Mouse (Mus musculus): Measurements from ENCODE around the gene Marveld3. TPM values are rescaled to one million over a fixed set of nuclear protein-coding genes. Genes with fewer than 3 reads are reported as not detected.

The Marveld3 gene
- polyA plus RNA-seq, 1 experiment from 2014 or later, result 1.7 TPM

DNA sequence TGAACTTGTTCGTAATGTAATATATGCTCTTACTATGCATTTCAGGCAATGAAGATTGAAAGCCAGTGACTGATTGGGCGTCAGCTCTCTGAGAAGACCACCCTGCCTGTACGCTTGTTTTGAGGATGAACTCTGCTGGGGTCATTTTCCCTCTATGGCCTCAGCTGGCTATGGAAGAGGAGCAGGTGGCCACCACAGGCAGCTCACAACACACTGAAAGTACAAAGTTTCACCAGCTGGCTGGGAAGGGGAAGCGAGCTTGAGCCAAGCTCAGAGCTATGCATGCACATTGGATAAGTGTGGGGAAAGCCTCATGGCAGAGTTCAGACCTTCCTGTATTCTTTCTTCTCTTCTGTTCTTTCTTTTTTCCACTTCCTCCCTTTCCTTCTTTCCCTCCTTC lies 2.9 kb downstream of the Marveld3 start:
- Histone ChIP-seq H3K9ac (no peak overlapping the region), H3K9me3 (no peaks in the 10 kb centered on the region), H3K27ac (no peak overlapping the region), H3K4me1 (peaks cover 39% of the 10 kb centered on the region), H3K4me2 (no peak overlapping the region), H3K36me3 (replicated peaks) (no peaks in the 10 kb centered on the region), H3K4me3 (replicated peaks) (no peak overlapping the region), H3K27me3 (peaks cover 42% of the 10 kb centered on the region)
- no peak for ATAC-seq (ENCODE audit: low FRiP score)
- 85% methylated on average over 4 of the region's 4 CpGs for WGBS

- H3K9me3 ChIP-seq, result no peaks in the 10 kb centered on the region
- peaks cover 37% of the 10 kb centered on the region for H3K27me3 ChIP-seq
- 27% methylated on average over 12 of the region's 12 CpGs for WGBS
- H3K36me3 ChIP-seq (replicated peaks), result no peaks in the 10 kb centered on the region
- 0 out of 2 replicates have a peak overlapping the region, but pooled peaks have one; percentile 46 for H3K27ac ChIP-seq
- H3K4me1 ChIP-seq, result peaks cover 41% of the 10 kb centered on the region
- no peak overlapping the region for H3K4me3 ChIP-seq (replicated peaks)
- no peak for ATAC-seq (ENCODE audit: low FRiP score)
- H3K9ac ChIP-seq, result no peak overlapping the region
- H3K4me2 ChIP-seq, result no peak overlapping the region
Observed at GRCm38 (mm10) chr8:109958036-109958655, 3.9 kb downstream of the Marveld3 start.

DNA sequence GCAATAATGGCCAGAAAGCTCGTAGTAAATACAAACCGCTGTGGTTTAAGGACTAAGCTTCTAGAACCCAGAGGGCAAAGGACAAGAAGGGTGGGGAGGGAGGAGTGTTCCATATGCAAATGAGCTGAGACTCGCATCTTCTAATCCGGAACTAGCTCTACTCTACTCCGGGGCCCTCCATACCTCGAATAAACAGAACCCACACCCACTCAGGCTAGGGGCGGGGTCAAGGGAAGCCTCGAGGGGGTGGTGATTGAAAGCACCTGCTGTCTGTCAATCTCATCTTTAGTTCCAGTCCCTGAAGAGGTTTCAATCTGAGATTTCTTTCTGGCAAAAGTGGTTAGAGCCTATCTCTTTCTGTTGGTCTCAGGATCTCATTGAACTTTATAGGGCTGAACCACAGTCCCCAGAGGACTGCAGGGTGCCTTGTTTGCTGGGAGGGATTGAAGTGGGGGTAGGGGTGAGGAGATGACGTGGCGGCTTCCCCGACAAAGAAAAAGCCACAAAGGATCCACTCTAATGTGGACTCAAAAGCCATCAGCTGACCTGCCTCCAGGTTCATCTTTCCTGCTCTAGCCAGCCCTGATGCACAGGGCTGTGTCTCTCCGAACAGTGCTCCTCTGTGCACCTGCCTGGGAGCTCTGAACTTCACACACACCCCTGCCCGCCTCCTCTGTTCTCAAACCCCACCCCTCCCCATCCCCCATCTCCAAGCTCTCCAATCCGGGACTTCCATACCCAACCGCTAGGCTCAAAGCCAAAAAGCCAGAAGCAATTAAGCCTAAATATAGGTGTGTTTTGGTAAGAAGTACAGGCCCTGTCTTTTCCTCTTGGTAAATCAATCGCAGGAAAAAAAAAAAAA lies 4.6 kb downstream of the Marveld3 start:
- Histone ChIP-seq H3K4me2 (peak overlapping the region; percentile 42), H3K27ac (0 out of 2 replicates have a peak overlapping the region, but pooled peaks have one; percentile 9), H3K4me3 (replicated peaks) (no peak overlapping the region), H3K36me3 (replicated peaks) (no peaks in the 10 kb centered on the region), H3K4me1 (peaks cover 42% of the 10 kb centered on the region), H3K9ac (no peak overlapping the region), H3K9me3 (no peaks in the 10 kb centered on the region), H3K27me3 (peaks cover 30% of the 10 kb centered on the region)
- peak; percentile 49; the same call in 1 of the 2 replicates for ATAC-seq (ENCODE audit: low FRiP score)
- 5% methylated on average over 16 of the region's 16 CpGs for WGBS

- Histone ChIP-seq H3K9ac (no peak overlapping the region), H3K4me3 (replicated peaks) (no peak overlapping the region), H3K4me1 (peaks cover 44% of the 10 kb centered on the region), H3K4me2 (0 out of 2 replicates have a peak overlapping the region, but pooled peaks have one; percentile 1), H3K27ac (0 out of 2 replicates have a peak overlapping the region, but pooled peaks have one; percentile 31), H3K27me3 (peaks cover 3% of the 10 kb centered on the region; the same call in 1 of the 2 replicates), H3K9me3 (no peaks in the 10 kb centered on the region), H3K36me3 (replicated peaks) (no peaks in the 10 kb centered on the region)
- 40% methylated on average over 13 of the region's 13 CpGs for WGBS
- ATAC-seq (ENCODE audit: low FRiP score), result peak; percentile 70
Observed at GRCm38 (mm10) chr8:109954486-109954948, 7.5 kb downstream of the Marveld3 start.

- no peak overlapping the region for H3K27ac ChIP-seq
- no peak for ATAC-seq (ENCODE audit: low FRiP score)
Observed at GRCm38 (mm10) chr8:109952171-109952570, 9.8 kb downstream of the Marveld3 start.

DNA sequence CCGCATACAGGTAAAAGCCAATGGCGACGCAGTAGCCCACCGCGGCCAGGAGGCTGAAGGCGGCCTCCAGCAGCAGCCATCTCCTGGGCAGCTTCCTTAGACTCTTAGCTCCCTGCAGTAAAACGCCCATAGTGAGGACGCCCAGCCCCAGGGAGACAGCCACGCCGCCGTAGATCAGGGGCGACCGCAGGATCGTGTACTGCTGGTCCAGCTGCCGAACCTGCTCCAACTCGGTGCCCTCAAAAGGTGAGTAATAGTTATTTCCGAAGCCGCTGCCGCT lies 13.8 kb downstream of the Marveld3 start:
- Histone ChIP-seq H3K27ac (no peak overlapping the region), H3K4me2 (peak overlapping the region; percentile 70), H3K27me3 (peaks cover 16% of the 10 kb centered on the region; the same call in 1 of the 2 replicates), H3K4me1 (peaks cover 28% of the 10 kb centered on the region), H3K9ac (peak overlapping the region; percentile 26; the same call in 1 of the 2 replicates), H3K36me3 (replicated peaks) (peaks cover 9% of the 10 kb centered on the region; the same call in 1 of the 2 replicates), H3K4me3 (replicated peaks) (peak overlapping the region; percentile 42), H3K9me3 (no peaks in the 10 kb centered on the region)
- ATAC-seq (ENCODE audit: low FRiP score), result 0 out of 2 replicates have a peak, but pooled peaks have one; percentile 58
- 6% methylated on average over 19 of the region's 19 CpGs for WGBS

More at GRCm38 (mm10) chr8:109952171-109952570, 9.8 kb downstream of the Marveld3 start:
- WGBS, result 77% methylated on average over 7 of the region's 7 CpGs
- Histone ChIP-seq H3K4me1 (peaks cover 43% of the 10 kb centered on the region), H3K36me3 (replicated peaks) (no peaks in the 10 kb centered on the region), H3K4me3 (replicated peaks) (no peak overlapping the region), H3K4me2 (no peak overlapping the region), H3K9ac (no peak overlapping the region), H3K27me3 (peaks cover 16% of the 10 kb centered on the region; the same call in 1 of the 2 replicates), H3K9me3 (no peaks in the 10 kb centered on the region)

DNA sequence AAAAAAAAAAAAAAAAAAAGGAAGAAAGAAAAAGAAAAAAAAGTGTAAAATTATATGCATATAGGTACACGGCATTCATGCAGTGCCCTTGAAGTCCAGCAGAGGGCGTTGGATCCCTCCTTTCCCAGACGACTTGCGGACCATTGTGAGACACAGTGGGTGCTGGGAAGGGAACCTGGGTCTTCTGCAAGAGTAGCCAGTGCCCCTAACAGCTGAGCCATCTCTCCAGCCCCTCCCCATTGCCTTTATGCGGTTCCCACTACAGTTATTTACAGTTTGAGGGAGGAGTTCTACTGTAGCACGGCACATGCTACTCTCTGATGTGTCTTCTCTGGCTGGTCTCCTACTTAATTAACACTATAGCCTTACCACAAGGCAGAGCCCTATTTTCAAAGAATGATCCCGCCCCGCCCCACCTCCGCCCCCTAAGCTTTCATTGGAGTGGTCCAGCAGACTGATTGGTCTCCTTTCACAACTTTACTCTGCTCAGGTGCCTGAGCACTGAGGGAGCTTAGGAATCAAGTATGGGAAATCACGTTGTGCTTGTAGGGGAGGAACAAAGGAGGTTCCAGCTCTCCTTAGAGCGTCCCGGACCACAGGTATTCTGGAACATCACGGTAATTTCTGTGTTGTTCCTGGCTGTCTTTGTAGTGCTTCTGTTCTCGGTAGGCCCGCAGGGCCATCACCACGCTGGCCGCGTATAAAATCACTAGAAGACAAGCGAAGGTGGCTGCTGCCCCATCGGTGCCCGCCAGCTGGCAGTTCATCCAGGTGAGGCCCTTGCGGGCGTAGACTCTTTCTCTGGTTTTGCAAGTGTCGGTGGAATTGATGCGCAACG lies 14.3 kb downstream of the Marveld3 start:
- ATAC-seq (ENCODE audit: low FRiP score), result peak; percentile 65
- Histone ChIP-seq H3K4me2 (peak overlapping the region; percentile 70), H3K27ac (no peak overlapping the region), H3K9me3 (no peaks in the 10 kb centered on the region), H3K4me3 (replicated peaks) (peak overlapping the region; percentile 42), H3K9ac (peak overlapping the region; percentile 26; the same call in 1 of the 2 replicates), H3K27me3 (peaks cover 16% of the 10 kb centered on the region; the same call in 1 of the 2 replicates), H3K36me3 (replicated peaks) (peaks cover 13% of the 10 kb centered on the region; the same call in 1 of the 2 replicates), H3K4me1 (peaks cover 28% of the 10 kb centered on the region)
- 2% methylated on average over 26 of the region's 26 CpGs for WGBS

GRCm38 (mm10) chr8:109946272-109946671 lies 15.7 kb downstream of the Marveld3 start:
- no peak for ATAC-seq (ENCODE audit: low FRiP score)

DNA sequence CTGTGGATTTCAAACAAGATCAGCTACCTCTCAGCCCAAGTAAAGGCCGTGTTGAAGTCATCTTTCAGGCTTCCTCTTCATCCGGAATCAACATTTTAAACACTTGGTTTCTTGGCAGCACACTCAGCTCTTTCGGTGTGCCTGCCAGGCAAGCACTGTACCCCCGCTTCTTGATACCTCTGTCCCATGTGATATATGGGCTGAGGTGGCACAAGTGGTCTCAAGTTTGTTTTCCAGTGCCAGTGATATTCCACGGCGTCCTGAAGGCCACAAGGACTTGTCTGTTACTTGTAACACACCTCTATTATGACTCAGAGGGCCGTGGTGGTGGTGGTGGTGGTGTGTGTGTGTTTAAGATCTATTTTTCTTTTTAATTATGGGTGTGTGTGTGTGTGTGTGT lies 16.3 kb downstream of the Marveld3 start:
- H3K9ac ChIP-seq, result no peak overlapping the region
- no peak overlapping the region for H3K4me2 ChIP-seq
- no peaks in the 10 kb centered on the region for H3K9me3 ChIP-seq
- WGBS, result 88% methylated on average over 7 of the region's 7 CpGs
- H3K27me3 ChIP-seq, result peaks cover 16% of the 10 kb centered on the region; the same call in 1 of the 2 replicates
- ATAC-seq (ENCODE audit: low FRiP score), result no peak
- no peak overlapping the region for H3K4me3 ChIP-seq (replicated peaks)
- H3K27ac ChIP-seq, result no peak overlapping the region
- H3K4me1 ChIP-seq, result peaks cover 13% of the 10 kb centered on the region
- peaks cover 23% of the 10 kb centered on the region for H3K36me3 ChIP-seq (replicated peaks)

More at GRCm38 (mm10) chr8:109946272-109946671, 15.7 kb downstream of the Marveld3 start:
- H3K9ac ChIP-seq, result no peak overlapping the region
- WGBS, result 89% methylated on average over 7 of the region's 7 CpGs
- peaks cover 16% of the 10 kb centered on the region; the same call in 1 of the 2 replicates for H3K27me3 ChIP-seq
- no peak overlapping the region for H3K4me2 ChIP-seq
- peaks cover 18% of the 10 kb centered on the region for H3K36me3 ChIP-seq (replicated peaks)
- peaks cover 15% of the 10 kb centered on the region for H3K4me1 ChIP-seq
- H3K4me3 ChIP-seq (replicated peaks), result no peak overlapping the region
- H3K27ac ChIP-seq, result no peak overlapping the region
- no peaks in the 10 kb centered on the region for H3K9me3 ChIP-seq

DNA sequence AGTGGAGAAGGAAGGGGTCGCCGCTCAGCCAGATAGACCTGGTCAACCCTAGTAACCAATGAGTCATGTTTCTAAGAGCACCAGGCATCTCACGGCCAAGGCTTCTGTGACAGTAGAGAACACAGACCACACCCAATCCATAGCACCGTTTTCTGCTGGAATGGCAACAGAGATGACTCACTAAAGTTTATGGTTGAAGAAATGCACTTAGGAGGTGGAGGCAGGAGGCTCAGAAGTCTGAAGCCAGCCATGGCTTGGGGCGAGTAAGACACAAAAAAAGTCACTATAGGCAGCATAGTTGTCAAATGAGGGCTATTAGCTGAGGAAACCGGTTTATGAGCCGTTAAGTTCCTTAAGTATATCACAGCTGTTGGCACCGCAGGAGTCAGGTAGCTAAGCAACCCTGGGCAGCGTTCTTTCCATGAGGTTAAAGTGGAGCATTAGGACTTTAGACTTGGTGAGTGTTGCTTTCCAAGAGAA lies 16.8 kb downstream of the Marveld3 start:
- Histone ChIP-seq H3K9ac (no peak overlapping the region), H3K4me3 (replicated peaks) (no peak overlapping the region), H3K4me1 (peaks cover 13% of the 10 kb centered on the region), H3K36me3 (replicated peaks) (peaks cover 28% of the 10 kb centered on the region), H3K27ac (no peak overlapping the region), H3K9me3 (no peaks in the 10 kb centered on the region), H3K27me3 (peaks cover 16% of the 10 kb centered on the region; the same call in 1 of the 2 replicates), H3K4me2 (no peak overlapping the region)
- 68% methylated on average over 9 of the region's 9 CpGs for WGBS
- ATAC-seq (ENCODE audit: low FRiP score), result no peak

DNA sequence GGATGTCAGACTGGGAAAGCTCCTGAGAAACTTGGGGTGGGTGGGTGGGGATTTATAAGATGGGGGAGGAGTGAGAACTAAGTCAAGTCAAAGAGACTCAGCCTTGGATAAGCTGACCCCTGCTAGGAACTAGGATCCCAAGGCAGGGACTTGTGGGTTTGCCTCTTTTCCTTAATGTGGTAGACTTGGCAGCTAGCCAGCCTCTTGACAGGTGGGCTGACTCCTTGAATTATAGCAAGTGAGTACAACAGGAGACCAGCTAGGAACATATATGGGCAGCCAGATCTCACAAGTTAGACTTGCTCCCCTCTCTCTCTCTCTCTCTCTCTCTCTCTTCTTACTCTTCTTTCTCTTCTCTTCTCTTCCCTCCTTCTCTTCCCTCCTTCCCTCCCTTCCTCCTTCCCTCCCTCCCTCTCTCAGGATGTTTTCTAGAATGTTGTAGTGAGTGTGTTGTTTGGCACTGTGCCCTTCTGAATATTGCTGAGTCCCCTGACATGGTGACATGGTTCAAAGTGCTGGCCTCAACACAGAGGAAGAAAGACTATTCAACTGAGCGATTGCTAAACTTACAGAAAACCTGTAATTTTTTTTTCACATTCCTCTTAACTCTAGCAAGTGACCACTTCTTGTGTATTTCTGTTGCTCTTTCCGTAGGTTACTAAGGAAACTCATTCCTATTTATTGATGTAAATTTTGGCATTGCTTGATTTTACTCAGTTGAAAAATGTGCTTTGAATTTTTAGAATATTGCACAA lies 20.2 kb downstream of the Marveld3 start:
- no peaks in the 10 kb centered on the region for H3K4me1 ChIP-seq
- no peaks in the 10 kb centered on the region for H3K27me3 ChIP-seq
- no peak for ATAC-seq (ENCODE audit: low FRiP score)
- H3K27ac ChIP-seq, result no peak overlapping the region
- H3K9ac ChIP-seq, result no peak overlapping the region
- H3K4me3 ChIP-seq (replicated peaks), result no peak overlapping the region
- no peaks in the 10 kb centered on the region for H3K9me3 ChIP-seq
- no peak overlapping the region for H3K4me2 ChIP-seq
- peaks cover 55% of the 10 kb centered on the region for H3K36me3 ChIP-seq (replicated peaks)
- 83% methylated on average over 2 of the region's 2 CpGs for WGBS

Data from forebrain, embryonic 12.5 days (tissue).